ENCODE assay signal across 14 mouse cellular contexts in the genomic region with DNA sequence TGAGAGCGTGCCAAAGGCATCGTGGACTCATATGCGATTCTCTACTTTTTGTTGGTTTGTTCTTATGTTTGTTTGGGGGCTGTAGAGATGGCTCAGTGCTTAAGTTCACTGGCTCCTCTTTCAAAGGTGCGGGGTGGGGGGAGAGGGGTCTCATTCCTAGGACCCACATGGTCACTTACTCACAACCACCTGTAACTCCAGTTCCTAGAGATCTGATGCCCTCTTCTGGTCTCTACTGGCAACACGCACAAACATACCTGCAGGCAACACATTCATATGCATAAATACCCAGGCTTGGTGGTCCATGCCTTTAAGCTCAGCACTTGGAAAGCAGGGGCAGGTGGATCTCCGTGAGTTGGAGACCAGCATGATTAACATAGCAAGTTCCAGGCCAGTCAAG.
A peak's percentile ranks its signal among the peaks of the same experiment; 100 is the strongest.
DNase-seq lines count a peak whose midpoint lies in the region; ATAC-seq and TF ChIP-seq lines count a peak whose summit lies in the region.
"Had no signal": no experiment of that assay in that cellular context is flagged by ENCODE, and none has a peak within 500 bp of the region (broad histone marks: within the 10 kb centered on the region; RNA-seq: fewer than 3 reads in every experiment).

No protein-coding gene starts in this region.

- intact Hi-C loops in left cerebral cortex, adult 2 months (cut with DNase I), result no loop called here
- intact Hi-C loops in left cerebral cortex, postnatal 4 days (cut with DNase I), result no loop called here

- H3K27ac ChIP-seq in forebrain, embryonic 11.5 days (ENCODE audit: low read depth, low read length), result no peak overlapping the region
- H3K27ac ChIP-seq in forebrain, embryonic 10.5 days, result no peak overlapping the region
- no peak overlapping the region for H3K27ac ChIP-seq in left cerebral cortex, adult 2 months
- H3K27ac ChIP-seq: hindbrain, embryonic 10.5 days; midbrain, embryonic 12.5 days had no signal

- H3K9ac ChIP-seq in forebrain, embryonic 11.5 days (ENCODE audit: low read length), result no peak overlapping the region
- H3K9ac ChIP-seq: midbrain, embryonic 12.5 days had no signal

- H3K9me3 ChIP-seq in forebrain, embryonic 11.5 days (ENCODE audit: control insufficient read depth, low read length), result peaks cover 1% of the 10 kb centered on the region
- H3K9me3 ChIP-seq in forebrain, embryonic 10.5 days, result peaks cover 3% of the 10 kb centered on the region; the same call in 1 of the 2 replicates
- H3K9me3 ChIP-seq: midbrain, embryonic 12.5 days had no signal

- H3K36me3 ChIP-seq in forebrain, embryonic 11.5 days (ENCODE audit: control insufficient read depth, insufficient read depth, low read length), result no peaks in the 10 kb centered on the region
- no peaks in the 10 kb centered on the region for H3K36me3 ChIP-seq in forebrain, embryonic 10.5 days (replicated peaks)
- H3K36me3 ChIP-seq: hindbrain, embryonic 10.5 days; midbrain, embryonic 12.5 days had no signal

- no peak overlapping the region for H3K4me3 ChIP-seq in forebrain, embryonic 11.5 days (ENCODE audit: low read depth, low read length)
- no peak overlapping the region for H3K4me3 ChIP-seq in forebrain, embryonic 10.5 days
- H3K4me3 ChIP-seq in left cerebral cortex, adult 2 months, result no peak overlapping the region
- H3K4me3 ChIP-seq: hindbrain, embryonic 10.5 days; midbrain, embryonic 12.5 days had no signal

- DNase-seq in forebrain, embryonic 11.5 days (ENCODE audit: low spot score), result peak; percentile 25
- no peak for DNase-seq in forebrain, embryonic 10.5 days (ENCODE audit: extremely low spot score, low spot score)
- DNase-seq in left cerebral cortex, adult 2 months (ENCODE audit: extremely low spot score in 1 of 2, low spot score in 2 of 2), result no peak
- DNase-seq in left cerebral cortex, postnatal 4 days, result no peak
- DNase-seq in 3T3-L1 (ENCODE audit: low read depth, low spot score), result peak; percentile 9
- peak; percentile 23 for DNase-seq in R1 (ENCODE audit: low read depth, low spot score)
- DNase-seq in adrenal gland, adult (ENCODE audit: inconsistent age in 2 of 2, low spot score in 1 of 2), result no peak
- DNase-seq in right cerebral cortex, adult 2 months (ENCODE audit: low spot score in 2 of 2), result no peak
- DNase-seq: adrenal gland, postnatal 25 days; cerebellum, adult 11 months; kidney, adult 8-10 months; thymus, adult 18-20 months had no signal

- H3K27me3 ChIP-seq in forebrain, embryonic 11.5 days (ENCODE audit: control insufficient read depth, insufficient read depth, low read length), result no peaks in the 10 kb centered on the region
- no peaks in the 10 kb centered on the region for H3K27me3 ChIP-seq in forebrain, embryonic 10.5 days (ENCODE audit: poor library complexity, severe bottlenecking)
- H3K27me3 ChIP-seq: midbrain, embryonic 12.5 days had no signal

- H3K4me1 ChIP-seq in forebrain, embryonic 11.5 days (replicated peaks; ENCODE audit: control insufficient read depth, insufficient read depth, low read length), result no peaks in the 10 kb centered on the region
- H3K4me1 ChIP-seq in forebrain, embryonic 10.5 days, result no peaks in the 10 kb centered on the region
- H3K4me1 ChIP-seq: hindbrain, embryonic 10.5 days; midbrain, embryonic 12.5 days had no signal

- no peak for ATAC-seq in forebrain, embryonic 11.5 days (replicated peaks; ENCODE audit: low FRiP score)

- TF ChIP-seq CTCF in left cerebral cortex, adult 2 months (IDR thresholded peaks at IDR 0.05), result peak; percentile 5

- no peak overlapping the region for H3K4me2 ChIP-seq in forebrain, embryonic 11.5 days (ENCODE audit: low read depth, low read length, severe bottlenecking)
- H3K4me2 ChIP-seq: midbrain, embryonic 12.5 days had no signal

- WGBS in forebrain, embryonic 11.5 days, result 76% methylated on average over 6 of the region's 6 CpGs
- WGBS in forebrain, embryonic 10.5 days, result 68% methylated on average over 6 of the region's 6 CpGs

Comparison
In these comparisons a context has a peak if more than half of its experiments do, and no peak if none do; other contexts are left out.
1. DNase-seq: peak in forebrain, embryonic 11.5 days (single experiment), 3T3-L1 (single experiment) and R1 (single experiment); none in forebrain, embryonic 10.5 days (single experiment), left cerebral cortex, adult 2 months (0 of 2), left cerebral cortex, postnatal 4 days (single experiment), adrenal gland, adult (0 of 2) and right cerebral cortex, adult 2 months (0 of 2).